Comparison of ENCODE assay signal across 12 mouse cellular contexts in genomic region chr5:107793258-107793657, GRCm38 (mm10). TPM values are rescaled to one million over a fixed set of nuclear protein-coding genes. Genes with fewer than 3 reads are reported as not detected.
A peak's percentile ranks its signal among the peaks of the same experiment; 100 is the strongest.
DNase-seq lines count a peak whose midpoint lies in the region; ATAC-seq and TF ChIP-seq lines count a peak whose summit lies in the region.
"Had no signal": no experiment of that assay in that cellular context is flagged by ENCODE, and none has a peak within 500 bp of the region (broad histone marks: within the 10 kb centered on the region; RNA-seq: fewer than 3 reads in every experiment).

No protein-coding gene starts in this region.

- intact Hi-C loops in left cerebral cortex, postnatal 10 days (cut with DNase I): no loop called here
- intact Hi-C loops in left cerebral cortex, postnatal 36 days (cut with DNase I): loop anchor here (5.0 kb wide), 1 partner anchor 181 kb away; no protein-coding TSS in a partner anchor

- H3K9ac ChIP-seq in limb, embryonic 14.5 days (ENCODE audit: low read depth, low read length, severe bottlenecking): no peak overlapping the region
- no peak overlapping the region for H3K9ac ChIP-seq in stomach, postnatal 0 days (ENCODE audit: low read length)
- H3K9ac ChIP-seq: limb, embryonic 12.5 days had no signal

- TF ChIP-seq POLR2A in limb, embryonic 14.5 days (IDR thresholded peaks at IDR 0.05; ENCODE audit: borderline replicate concordance, extremely low read depth, insufficient read depth, insufficient read length): no peak

- peak; percentile 45 for DNase-seq in limb, embryonic 14.5 days (ENCODE audit: low spot score)
- no peak for DNase-seq in limb, embryonic 10.5 days (ENCODE audit: low spot score)
- DNase-seq in fibroblast of lung, adult 2 months (ENCODE audit: low read depth): peak; percentile 56
- DNase-seq in kidney, postnatal 10 days: peak; percentile 14
- no peak for DNase-seq in stomach, postnatal 0 days (ENCODE audit: low spot score)
- no peak for DNase-seq in left cerebral cortex, postnatal 10 days (ENCODE audit: extremely low spot score in 1 of 2, low spot score in 2 of 2)
- DNase-seq in left cerebral cortex, postnatal 36 days (ENCODE audit: low spot score in 2 of 2): no peak
- DNase-seq: thymus, postnatal 36 days had no signal

- ATAC-seq in limb, embryonic 14.5 days (ENCODE audit: low FRiP score, low read depth): peak; percentile 41; the same call in 1 of the 2 replicates
- ATAC-seq in stomach, postnatal 0 days (ENCODE audit: low FRiP score, low TSS enrichment): 0 out of 2 replicates have a peak, but pooled peaks have one; percentile 10

- no peak for TF ChIP-seq EP300 in stomach, postnatal 0 days (optimal IDR thresholded peaks at IDR 0.05)

- peaks cover 24% of the 10 kb centered on the region for H3K36me3 ChIP-seq in limb, embryonic 14.5 days (ENCODE audit: control insufficient read depth, insufficient read depth, low read length)
- peaks cover 28% of the 10 kb centered on the region for H3K36me3 ChIP-seq in limb, embryonic 10.5 days
- peaks cover 3% of the 10 kb centered on the region; the same call in 1 of the 2 replicates for H3K36me3 ChIP-seq in stomach, postnatal 0 days (ENCODE audit: control insufficient read depth, insufficient read depth, low read length)

- H3K4me2 ChIP-seq in limb, embryonic 14.5 days (replicated peaks; ENCODE audit: low read depth, low read length, severe bottlenecking): no peak overlapping the region
- no peak overlapping the region for H3K4me2 ChIP-seq in stomach, postnatal 0 days (replicated peaks; ENCODE audit: low read depth)
- H3K4me2 ChIP-seq: limb, embryonic 12.5 days had no signal

- H3K27me3 ChIP-seq in limb, embryonic 14.5 days (ENCODE audit: control insufficient read depth, insufficient read depth, low read length): no peaks in the 10 kb centered on the region
- H3K27me3 ChIP-seq in limb, embryonic 10.5 days (ENCODE audit: low read depth, poor library complexity, severe bottlenecking): no peaks in the 10 kb centered on the region
- H3K27me3 ChIP-seq in stomach, postnatal 0 days (ENCODE audit: control insufficient read depth, insufficient read depth, low read length): no peaks in the 10 kb centered on the region
- H3K27me3 ChIP-seq: limb, embryonic 12.5 days had no signal

- no peak for TF ChIP-seq CTCF in stomach, postnatal 0 days (IDR thresholded peaks at IDR 0.05; ENCODE audit: low read depth)

- H3K4me1 ChIP-seq in limb, embryonic 14.5 days (ENCODE audit: control insufficient read depth, insufficient read depth, low read length): no peaks in the 10 kb centered on the region
- H3K4me1 ChIP-seq in limb, embryonic 10.5 days: no peaks in the 10 kb centered on the region
- no peaks in the 10 kb centered on the region for H3K4me1 ChIP-seq in stomach, postnatal 0 days (replicated peaks; ENCODE audit: control insufficient read depth, insufficient read depth)
- H3K4me1 ChIP-seq: limb, embryonic 12.5 days had no signal

- H3K9me3 ChIP-seq in limb, embryonic 14.5 days (ENCODE audit: control insufficient read depth, low read length): no peaks in the 10 kb centered on the region
- no peaks in the 10 kb centered on the region for H3K9me3 ChIP-seq in limb, embryonic 10.5 days (replicated peaks)
- no peaks in the 10 kb centered on the region for H3K9me3 ChIP-seq in stomach, postnatal 0 days (ENCODE audit: control insufficient read depth, low read length)
- H3K9me3 ChIP-seq: limb, embryonic 12.5 days had no signal

- WGBS in limb, embryonic 14.5 days: 34% methylated on average over 3 of the region's 3 CpGs
- 73% methylated on average over 3 of the region's 3 CpGs for WGBS in limb, embryonic 10.5 days
- WGBS in stomach, postnatal 0 days: 8% methylated on average over 3 of the region's 3 CpGs

- no peak overlapping the region for H3K4me3 ChIP-seq in limb, embryonic 14.5 days (replicated peaks; ENCODE audit: low read length)
- no peak overlapping the region for H3K4me3 ChIP-seq in limb, embryonic 10.5 days
- no peak overlapping the region for H3K4me3 ChIP-seq in stomach, postnatal 0 days (ENCODE audit: low read depth, low read length)
- H3K4me3 ChIP-seq: erythroblast, embryonic 14.5 days; limb, embryonic 12.5 days had no signal

- H3K27ac ChIP-seq in limb, embryonic 14.5 days (replicated peaks; ENCODE audit: low read depth, low read length): no peak overlapping the region
- H3K27ac ChIP-seq in limb, embryonic 10.5 days: no peak overlapping the region
- H3K27ac ChIP-seq in stomach, postnatal 0 days (replicated peaks): no peak overlapping the region
- H3K27ac ChIP-seq: limb, embryonic 12.5 days had no signal

RNA-seq across cellular contexts. Expression of gene Ube2d2b, which starts 36.6 kb away (rescaled TPM):
- not detected in 2 replicates for polyA plus RNA-seq in limb, embryonic 14.5 days (2012; rRNA removed)
- polyA plus RNA-seq in limb, embryonic 14.5 days (2014; fragmentation: Nextera tagmentation; extraction: Ambion mirVana): 0.15 TPM in 1 of 2 replicates, not detected in the other
- 0.11 and 0.40 TPM in 2 replicates for polyA plus RNA-seq in limb, embryonic 10.5 days (2016; fragmentation: Nextera tagmentation; extraction: Ambion mirVana)
- polyA plus RNA-seq in stomach, postnatal 0 days (2015; fragmentation: Nextera tagmentation; extraction: Ambion mirVana): not detected in 2 replicates
- total RNA-seq in left cerebral cortex, postnatal 10 days (2021): not detected
- not detected for total RNA-seq in left cerebral cortex, postnatal 36 days (2021)
- total RNA-seq: hematopoietic stem cell, adult 5-6 weeks; MEL had no signal
- polyA plus RNA-seq: erythroblast, embryonic 14.5 days had no signal

Comparison
In these comparisons a context has a peak if more than half of its experiments do, and no peak if none do; other contexts are left out.
1. DNase-seq: peak in limb, embryonic 14.5 days (single experiment), fibroblast of lung, adult 2 months (single experiment) and kidney, postnatal 10 days (single experiment); none in limb, embryonic 10.5 days (single experiment), stomach, postnatal 0 days (single experiment), left cerebral cortex, postnatal 10 days (0 of 2) and left cerebral cortex, postnatal 36 days (0 of 2).